Mouse (Mus musculus) embryo, embryonic 10.5 days (tissue): ENCODE results near the gene Cdkn2c.
"Not testable (repeated sequence)": the region's sequence is repeated elsewhere in the genome, so short reads cannot be mapped to it uniquely, and the experiment has no call there.

Experiments used
- DNase-seq: peaks from one replicate; pipeline ENCODE4 v3.0.0-alpha.2; 2015; ENCODE audit warnings: low spot score

Cdkn2c gene

DNA sequence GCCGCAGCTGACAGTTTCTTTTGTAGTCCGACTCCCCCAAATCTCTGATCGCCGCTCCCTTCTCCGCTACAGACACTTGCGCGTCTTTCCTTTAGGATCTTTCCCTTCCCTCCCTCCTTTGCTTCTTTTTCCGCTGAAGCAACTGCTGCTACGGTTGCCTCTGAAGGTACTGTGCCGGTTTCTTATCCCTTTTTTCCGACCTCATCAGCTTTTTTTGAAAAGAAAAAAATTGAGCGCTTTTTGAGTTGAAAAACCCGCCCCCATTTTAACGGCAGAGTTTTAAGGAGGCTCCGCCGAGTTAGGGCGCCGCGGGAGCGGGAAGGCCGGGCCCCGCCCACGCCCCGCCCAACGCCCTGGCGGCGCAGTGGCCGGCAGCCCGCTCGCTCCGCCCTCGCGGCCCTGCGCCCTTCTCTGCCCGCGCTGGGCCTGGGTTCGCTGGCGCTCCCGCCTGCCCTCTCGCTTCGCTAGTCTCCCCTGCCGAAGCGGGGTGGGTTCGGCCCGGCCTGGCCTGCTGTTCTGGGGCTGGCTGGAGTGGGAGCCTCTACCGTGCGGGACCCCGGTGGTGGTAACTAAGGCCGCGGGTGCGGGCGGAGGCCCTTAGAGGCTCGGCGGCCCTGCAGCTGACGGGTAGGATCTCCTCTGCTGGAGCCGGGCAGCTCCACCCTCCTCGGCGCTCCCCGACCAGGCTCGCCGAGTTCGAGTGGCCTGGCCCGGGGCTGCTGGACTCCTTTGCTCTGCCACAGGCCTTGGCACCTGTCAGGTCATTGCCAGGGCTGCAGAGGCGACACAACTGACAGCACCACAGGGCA is at the start of gene Cdkn2c:
Cdkn2c (minus strand) TSS at position 729 of the 809 bp plus-strand sequence.
- DNase-seq = peak; percentile 90

DNA sequence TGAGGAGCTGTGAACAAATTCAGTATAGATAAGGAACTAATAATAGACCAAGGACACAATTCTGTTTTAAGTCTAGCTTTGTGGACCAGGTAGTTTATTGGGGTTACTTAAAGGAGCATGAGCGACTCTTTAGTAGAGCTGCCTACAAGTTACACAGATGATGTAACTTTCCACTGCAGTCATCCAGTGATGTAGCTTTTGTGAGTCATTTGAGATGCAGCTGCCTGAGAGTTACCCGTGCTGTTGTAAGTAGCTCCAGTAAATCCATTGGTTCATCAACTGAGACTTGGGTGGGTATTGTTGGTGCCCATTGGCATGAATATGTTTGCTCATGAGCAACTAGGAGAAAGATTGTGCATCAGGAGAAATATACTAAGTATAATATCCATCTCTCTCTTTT is 38.4 kb upstream of the Cdkn2c start:
- DNase-seq = no peak

DNA sequence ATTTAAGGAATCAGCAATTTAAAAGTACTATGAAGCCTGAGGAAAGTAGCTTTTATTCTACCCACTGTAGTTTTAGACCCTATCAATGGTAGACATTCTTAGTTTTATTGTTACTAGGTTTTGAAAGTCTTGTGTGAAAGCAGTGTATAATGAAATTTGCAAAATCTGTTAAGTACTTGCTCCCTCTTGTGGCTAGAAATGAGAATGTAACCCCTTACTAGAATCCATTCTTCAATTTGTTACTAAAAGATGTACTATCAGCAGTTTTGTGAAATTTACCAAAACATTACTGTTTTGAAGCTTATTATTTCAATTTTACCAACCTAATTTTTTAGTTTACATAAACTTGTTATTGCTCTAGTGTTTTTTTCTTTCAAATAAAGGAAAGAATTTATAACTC is 36.6 kb upstream of the Cdkn2c start:
- DNase-seq = peak; percentile 72

DNA sequence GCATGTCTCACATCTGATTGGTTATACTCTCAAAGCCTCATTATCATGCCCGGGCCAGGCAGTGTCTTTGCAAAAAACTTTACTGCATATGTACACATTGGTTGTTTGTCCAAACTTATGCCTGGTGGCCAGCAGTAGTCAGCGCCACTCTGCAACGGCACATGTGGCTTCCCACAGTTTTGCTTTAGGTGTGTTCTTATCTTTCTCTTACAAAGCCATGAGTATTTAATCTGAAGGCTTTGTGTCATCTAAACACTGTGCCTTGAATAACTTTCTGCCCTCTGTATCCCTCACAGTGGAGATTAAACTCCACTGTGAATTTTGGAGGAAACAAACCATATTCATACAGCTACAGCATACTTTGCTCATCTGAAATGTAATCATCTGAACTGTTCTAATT is 33.7 kb upstream of the Cdkn2c start:
- not testable (repeated sequence) for DNase-seq

DNA sequence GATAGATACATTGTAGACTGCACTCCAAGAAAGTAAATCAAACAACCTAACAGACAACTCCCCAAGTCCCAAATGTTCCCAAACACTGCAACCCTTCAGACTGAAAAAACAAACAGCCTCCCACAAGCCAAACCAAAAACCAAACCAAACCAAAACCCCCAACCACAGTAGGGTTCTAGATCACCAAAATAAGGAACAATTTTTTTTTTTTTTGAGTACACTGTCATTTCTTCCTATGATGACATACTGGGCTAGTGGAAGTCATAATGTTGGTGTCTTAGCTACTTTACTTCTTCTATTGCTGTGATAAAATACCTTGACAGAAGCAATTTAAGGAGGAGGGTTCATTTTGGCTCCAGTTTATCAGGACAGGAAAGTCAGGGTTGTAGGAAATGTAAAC is 25.7 kb upstream of the Cdkn2c start:
- no peak for DNase-seq

DNA sequence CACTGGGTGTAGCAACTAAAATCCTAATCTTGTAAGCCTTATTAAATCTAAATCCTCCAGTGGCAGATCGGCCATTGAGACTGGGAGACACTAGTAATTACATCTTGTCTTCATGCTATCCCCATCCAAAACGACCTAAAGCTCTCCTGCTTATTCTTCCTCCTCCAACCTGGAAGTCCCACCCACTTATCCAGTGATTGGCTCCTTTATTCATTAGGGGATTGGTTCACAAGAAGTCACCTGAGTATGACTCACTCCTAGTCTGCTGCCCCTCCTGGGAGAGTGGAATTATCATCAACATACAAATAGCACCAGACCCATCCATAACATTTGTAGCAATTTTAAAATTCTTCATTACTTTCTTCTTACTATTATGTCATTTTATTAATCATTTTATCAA is 16.6 kb upstream of the Cdkn2c start:
- DNase-seq = no peak

DNA sequence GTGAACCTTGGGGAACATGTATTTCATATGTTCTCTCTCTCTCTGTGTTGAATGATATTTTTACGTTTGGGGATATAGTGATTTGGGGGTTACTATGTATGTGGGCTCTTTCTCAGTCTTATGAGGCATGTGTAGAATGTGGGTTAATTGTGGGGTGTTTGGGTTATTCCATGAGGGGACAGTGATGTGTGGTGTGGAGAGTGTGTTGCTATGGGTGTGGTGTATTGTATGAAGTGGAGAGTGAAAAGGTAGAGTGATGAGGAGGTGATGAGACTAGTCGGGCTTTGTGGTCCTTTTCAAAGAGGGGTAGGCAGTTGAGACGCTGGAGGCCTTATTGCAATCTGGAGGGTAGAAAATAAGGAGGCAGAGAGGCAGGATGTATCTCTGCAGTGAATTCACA is 10.2 kb upstream of the Cdkn2c start:
- peak; percentile 13 for DNase-seq

DNA sequence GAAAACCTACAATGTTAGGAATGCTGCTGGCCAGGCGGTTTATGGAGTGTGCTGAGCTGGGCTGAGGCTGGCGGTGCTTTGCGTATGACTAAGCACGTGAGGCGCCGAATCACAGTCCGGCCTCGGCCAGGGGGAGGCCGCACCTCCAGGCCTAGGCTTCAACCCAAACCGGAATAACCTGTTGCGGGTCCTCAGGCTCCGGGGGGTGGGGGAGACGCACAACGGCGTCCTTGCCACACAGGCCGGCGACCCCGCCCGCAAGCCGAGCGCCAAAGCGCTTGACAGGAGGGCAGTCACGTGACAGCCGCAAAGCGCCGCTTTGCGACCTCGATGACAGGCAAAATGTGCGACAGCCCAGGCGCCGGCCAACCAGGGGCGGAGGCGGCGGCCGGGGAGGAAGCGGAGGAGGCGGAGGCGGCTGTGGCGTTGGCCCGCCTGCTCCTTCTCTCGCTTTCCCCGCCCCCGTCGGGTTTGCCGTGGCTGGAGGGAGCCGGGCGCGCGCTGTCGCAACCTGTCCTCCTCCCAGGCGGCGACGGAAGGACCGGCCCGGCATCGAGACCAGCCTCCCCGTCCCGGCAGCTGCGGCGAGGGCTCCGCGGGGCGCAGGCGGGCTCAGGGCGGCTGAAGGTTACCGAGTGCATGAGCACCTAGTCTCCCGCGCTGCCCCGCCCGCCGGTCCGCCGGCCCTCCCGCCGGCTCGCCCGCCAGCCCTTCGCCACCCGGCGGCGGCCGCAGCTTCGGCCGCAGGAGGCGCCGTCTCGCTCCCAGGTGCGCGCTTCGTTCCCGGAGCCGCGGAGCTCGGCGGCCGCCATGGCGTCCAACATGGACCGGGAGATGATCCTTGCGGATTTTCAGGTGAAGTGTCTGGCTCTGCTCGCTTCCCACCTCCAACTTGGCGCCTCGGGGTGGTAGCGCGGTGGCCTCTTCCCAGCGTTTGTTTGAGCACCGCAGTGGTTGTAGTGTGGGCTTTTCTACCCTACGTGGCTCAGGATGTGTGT is 9.5 kb upstream of the Cdkn2c start, which contains the start of gene Faf1:
Faf1 (plus strand) TSS at position 371 of the 998 bp plus-strand sequence.
- DNase-seq = peak; percentile 97

DNA sequence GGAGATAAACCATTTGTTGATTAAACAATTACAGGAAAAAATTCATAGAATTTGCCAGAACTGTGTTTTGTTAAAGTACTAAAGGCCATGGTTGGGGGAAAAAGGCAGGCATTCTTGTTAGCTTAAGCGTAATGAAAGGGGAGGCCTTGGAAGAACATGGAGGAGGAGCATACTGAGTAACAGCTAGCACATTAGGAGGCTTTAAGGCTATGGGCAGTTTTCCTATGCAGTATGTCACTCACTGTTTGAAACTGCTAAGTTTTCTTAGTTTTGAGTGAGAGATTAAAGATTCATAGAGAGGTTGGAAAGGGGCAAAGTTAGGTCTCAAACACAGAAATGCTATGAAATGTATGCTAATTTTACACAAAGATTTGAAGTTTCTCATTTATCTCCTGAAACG is 7.1 kb upstream of the Cdkn2c start:
- DNase-seq = no peak

DNA sequence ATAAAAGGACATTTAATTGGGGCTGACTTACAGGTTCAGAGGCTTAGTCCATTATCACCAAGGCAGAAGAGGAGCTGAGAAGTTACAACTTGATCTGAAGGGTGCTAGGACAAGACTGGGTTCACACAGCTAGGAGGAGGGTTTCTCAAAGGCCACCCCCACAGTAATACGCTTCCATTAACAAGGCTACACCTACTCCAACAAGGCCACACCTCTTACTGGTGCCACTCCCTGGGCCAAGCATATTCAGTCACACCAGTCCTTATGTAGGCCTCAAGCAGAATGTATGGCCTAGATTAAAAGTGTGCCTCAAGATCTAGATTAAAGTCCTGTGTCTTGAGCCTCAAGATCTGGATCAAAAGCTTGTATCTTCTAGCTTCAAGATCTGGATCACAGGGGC is 5.0 kb upstream of the Cdkn2c start:
- DNase-seq = no peak

DNA sequence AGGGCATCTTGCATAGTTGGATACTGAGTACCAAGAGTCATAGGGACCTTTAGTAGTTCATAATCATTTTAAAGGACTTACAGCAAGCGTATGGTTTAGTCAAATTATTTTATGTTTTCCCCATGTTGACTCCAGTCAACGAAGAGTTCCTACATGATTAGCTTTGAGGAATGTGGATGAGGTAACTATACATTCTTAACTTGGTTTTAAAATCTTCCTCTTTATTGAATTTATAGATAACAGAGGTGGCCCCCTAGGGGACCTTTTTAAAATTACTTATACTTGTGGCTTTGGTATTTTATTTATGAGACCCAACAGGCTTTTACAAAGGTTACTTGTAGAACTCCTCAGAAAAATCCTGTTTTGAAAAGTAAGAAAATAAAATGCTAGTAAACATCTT is 3.2 kb upstream of the Cdkn2c start:
- peak; percentile 50 for DNase-seq

DNA sequence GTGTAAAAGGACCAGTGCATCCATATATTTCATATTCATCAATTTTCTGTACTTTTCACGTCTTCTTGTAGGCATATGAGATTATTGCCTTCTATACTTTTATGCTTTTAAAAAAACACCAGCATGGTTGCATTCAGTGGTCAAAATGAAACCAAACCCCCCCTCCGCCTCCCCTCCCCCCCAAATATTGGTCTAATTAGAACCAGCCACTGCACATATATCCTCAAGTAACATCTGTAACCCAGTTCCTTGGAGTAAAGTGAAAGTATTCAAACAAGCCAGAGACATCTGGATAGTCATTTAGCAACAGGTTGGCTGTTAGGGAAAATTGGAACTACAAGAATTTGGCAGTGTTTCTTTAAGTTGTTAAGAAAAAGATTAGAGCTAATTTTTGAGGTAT is 529 bp upstream of the Cdkn2c start:
- DNase-seq = peak; percentile 19

DNA sequence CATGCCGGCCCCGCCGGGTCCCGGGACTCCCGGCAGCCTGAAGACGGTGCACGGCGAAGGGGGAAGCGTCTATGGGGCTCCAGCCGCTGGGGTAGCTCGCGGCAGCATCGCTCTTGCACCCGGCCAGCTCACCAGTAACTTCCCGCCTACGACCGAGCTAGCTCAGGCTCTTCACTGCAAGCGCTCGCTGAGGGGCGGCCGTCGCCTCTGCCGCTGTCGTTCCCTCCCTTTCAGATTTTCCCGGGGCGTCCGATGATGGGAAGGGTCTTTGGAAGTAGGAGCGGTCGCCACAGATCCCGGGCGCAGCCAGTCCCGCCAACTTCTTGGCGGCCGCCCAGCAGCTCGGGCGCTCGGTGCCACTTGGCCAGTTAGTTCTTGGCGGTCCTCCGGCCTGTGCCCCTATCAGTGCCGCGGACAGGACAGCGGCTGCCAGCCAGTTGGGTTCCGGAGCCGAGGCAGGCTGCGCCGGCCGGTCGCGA is 968 bp downstream of the Cdkn2c start:
- peak; percentile 69 for DNase-seq

DNA sequence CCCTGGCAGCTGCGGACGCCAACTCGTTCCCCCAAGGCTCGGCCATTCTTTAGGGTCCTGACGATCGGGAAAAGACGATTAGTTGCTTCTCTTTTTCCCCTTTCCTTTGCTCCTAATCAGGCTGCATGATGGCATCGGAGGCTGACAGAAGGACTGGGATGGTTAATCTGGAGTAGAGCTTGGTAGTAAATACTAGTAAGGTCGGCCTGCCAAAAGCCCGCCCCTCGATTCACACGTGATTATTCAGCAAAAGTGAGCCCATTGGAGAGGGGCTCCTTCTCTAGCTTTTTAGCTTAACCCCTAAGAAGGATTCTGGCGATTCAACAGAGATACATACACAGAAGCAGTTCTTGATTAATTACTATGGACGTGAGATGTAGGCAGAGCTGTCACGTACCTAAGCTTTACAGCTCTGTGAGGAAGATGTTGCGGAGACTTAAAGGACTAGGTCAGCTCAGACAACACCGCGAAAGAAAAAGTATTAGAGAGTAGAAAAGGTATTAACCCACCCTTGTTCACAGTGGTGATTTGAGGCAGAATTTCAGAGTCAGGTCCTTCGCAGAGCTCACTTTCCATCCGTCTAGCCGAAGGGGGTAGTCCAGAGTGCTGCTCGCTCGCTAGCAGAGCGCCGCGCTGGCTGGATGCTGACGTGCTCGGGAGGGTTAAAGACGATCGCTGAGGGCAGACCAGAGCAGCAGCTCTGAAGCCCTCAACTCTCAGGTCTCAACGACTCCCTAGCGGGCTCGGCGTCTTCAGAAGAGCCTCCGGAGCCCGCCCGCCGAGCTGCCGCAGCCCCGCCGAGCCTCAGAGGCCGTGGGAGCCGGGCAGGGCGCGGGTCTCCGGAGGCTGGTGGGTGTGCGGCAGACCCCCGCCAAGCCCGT is 1.6 kb downstream of the Cdkn2c start:
- peak; percentile 74 for DNase-seq

DNA sequence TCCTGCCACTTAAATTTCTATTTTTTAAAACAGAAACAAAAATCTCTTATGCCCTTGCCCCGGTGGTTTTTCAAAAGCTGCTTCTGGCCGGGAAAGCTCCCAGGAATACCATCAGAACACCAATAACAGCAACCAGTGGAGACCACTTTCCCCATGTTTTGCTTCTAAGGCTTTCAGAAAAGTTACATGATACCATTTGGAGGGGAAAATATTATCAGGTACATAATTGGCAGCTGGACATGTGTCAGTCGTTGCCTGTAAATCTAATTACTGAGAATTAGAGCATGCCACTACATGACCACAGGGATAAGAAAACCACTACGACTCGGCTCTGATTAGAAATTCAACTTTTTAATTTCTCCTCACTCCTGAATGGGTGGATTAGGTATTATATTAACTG is 2.9 kb downstream of the Cdkn2c start:
- DNase-seq = peak; percentile 49

DNA sequence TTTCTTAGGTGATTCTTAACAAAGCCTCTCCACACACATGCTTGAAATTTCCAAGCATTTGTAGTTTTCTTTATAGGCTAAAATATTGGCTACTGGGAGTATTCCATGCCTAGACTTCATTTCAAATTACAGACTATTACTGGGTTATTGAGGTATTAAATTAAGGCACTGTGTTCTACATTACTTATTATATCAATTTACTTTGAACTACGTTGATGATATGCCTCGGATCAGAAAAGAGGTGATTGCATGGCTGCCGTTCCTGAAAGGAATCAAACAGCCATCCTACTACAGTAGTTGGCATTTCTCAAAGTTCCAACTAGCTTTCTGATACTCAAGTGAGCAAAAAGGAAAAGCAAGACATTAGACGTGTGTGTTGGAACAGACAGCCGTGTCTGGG is 4.7 kb downstream of the Cdkn2c start:
- peak; percentile 55 for DNase-seq

DNA sequence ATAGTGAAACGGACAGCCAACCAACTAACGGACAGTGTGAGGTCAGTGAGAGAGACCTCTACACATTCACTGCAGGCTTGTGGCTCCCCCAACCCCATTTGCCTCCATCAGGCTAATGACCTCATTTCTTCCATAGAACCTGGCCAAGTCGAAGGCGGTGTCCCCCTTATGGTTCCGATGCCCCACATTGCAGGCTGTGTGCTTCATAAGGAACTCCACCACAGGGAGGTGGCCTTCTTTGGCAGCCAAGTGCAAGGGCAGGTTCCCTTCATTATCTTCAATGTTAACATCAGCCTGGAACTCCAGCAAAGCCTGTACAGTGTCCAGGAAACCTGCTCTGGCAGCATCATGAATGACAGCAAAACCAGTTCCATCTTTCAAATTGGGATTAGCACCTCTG is 5.8 kb downstream of the Cdkn2c start:
- peak; percentile 50 for DNase-seq

DNA sequence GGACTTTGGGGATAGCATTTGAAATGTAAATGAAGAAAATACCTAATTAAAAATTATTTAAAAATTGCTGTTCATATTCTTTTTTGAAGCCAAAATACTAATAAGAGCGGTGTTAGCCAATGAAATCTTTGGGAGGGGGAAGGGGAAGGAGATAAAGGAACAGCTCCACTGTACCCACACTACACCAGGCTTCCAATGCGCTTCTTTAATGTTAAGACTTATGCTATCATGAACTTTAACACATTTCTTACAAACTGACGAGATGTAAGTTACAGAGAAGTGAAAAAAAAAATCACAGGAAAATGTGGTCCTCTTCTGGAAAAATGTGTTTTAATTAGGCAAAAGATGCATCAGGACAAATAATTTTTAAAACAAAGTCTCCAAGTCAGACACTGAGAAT is 6.4 kb downstream of the Cdkn2c start:
- peak; percentile 23 for DNase-seq

DNA sequence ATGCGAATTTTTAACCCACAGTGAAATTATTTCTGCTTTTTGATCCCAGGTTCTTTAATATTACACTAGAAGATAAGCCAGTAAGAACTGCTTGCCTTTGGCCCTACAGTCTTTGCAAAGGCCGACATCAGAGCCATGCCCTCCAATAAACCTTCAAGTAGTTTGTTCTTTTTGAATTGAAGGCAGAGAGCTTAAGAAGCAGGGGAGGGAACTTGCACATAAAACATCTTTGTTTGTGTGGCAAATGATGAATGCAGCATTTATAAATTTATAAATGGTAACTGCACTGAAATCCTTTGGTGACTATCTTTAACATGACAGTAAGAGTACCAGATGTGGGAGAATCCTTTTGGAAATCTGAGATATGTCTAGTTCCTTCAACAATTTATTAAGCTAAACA is 7.4 kb downstream of the Cdkn2c start:
- DNase-seq = peak; percentile 55

DNA sequence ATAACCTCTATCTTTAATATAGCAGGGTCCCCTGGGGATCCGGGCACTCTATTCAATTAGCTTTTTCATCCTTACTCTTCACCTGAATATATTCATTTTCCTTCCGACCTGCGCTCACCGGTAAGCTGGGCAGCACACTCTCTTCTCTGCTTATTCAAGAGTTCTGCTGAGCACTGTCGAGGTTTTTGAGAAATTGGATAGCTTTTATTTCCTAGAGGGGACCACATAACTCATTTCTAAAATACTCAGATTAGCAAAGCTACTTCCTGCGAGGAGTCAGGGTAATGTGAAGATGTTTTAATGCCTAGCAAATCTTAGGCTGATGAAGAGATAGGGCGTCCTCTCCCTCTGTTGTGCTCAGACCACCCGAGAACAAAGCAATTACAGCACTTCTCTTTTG is 8.2 kb downstream of the Cdkn2c start:
- DNase-seq = peak; percentile 48

DNA sequence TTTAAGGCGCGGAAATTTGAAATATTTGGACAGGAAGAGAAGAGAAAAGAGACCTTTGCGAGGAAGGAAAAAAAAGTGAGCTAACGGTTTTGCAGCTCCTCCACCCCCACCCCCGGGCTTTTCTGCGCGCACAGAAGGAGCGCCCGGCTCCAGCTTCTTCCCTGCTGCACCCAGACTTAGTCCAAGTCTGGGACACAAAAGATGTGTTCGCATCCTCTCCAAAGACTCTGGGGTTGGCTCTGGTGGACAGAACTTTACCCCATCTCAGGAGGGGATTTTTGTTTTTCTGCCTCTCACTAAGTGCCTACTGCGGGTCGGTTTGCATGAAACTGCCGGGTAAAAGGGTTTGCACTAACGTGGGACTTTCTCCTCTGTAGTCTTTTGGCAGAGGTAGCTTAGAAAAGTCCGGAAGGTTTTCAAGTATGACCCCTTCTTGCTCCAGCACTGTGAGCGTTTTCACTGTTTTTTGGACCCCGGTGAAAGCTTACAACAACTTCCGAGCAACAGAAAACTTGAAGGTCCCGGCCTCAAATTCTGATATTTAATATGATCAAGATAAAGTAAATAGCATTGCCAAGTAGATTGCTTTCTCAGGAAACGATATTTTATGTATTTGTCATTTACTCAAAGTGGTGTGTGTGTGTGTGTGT is 9.0 kb downstream of the Cdkn2c start:
- peak; percentile 62 for DNase-seq
